Mouse (Mus musculus): ENCODE data around the gene Fam163b. TPM values are rescaled to one million over a fixed set of nuclear protein-coding genes. Genes with fewer than 3 reads are reported as not detected.

Gene Fam163b
- polyA plus RNA-seq, 1 experiment from 2014 or later, result 0.24 TPM

DNA sequence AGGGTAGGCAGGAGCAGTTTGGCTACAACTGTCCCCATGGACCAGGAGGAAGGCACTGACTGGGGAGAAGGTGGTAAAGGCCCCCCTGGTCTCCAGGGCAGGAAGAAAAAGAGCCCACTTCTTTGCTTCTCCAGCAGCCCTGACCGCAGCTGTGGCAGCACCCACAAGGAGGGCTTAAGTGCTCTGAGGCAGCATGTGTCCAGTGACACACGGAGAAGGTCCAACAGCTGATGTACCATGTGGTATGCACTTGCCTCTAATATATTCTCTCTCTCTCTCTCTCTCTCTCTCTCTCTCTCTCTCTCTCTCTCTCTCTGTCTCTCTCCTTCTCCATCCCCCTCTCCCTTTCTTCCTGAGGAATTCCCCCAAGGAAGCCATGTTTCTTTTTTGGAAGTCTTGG, 70.3 kb downstream of the Fam163b start, which contains the start of gene Mymk:
Gene Mymk (minus strand): TSS at position 202 of the 400 bp plus-strand sequence.
- 68% methylated on average over 2 of the region's 2 CpGs for WGBS
- no peaks in the 10 kb centered on the region for H3K9me3 ChIP-seq
- H3K9ac ChIP-seq, result peak within 1 kb of the TSS; percentile 39; the same call in 1 of the 2 replicates
- H3K4me3 ChIP-seq, result no peak within 1 kb of the TSS
- H3K4me2 ChIP-seq, result no peak within 1 kb of the TSS
- no peak for ATAC-seq (ENCODE audit: extremely low read depth, insufficient number of reproducible peaks, low FRiP score, low TSS enrichment)
- H3K36me3 ChIP-seq, result no peaks in the 10 kb centered on the region
- H3K27ac ChIP-seq (replicated peaks), result peak within 1 kb of the TSS; percentile 55
- peaks cover 34% of the 10 kb centered on the region for H3K4me1 ChIP-seq
- peaks cover 10% of the 10 kb centered on the region for H3K27me3 ChIP-seq (replicated peaks)

DNA sequence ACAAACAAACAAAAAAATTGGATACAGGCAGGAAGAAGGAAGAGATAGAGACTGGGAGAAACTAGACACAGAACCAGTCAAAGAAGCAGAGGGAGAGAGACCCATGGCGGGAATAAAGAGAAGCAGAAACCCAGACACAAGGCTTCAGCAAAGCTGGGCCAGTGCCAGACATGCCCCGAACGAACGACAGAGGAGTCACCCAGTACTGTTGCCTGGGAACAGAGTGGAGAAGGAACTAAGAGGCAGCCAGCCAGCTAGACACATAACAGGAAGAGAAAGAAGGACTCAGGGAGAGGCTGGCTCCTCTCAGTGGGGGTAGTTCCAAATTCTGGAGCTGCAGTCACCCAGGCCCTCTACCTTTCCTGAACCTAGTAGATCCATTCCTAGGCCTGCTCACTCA, 71.2 kb downstream of the Fam163b start:
- peaks cover 34% of the 10 kb centered on the region for H3K4me1 ChIP-seq
- H3K36me3 ChIP-seq, result no peaks in the 10 kb centered on the region
- H3K27me3 ChIP-seq (replicated peaks), result peaks cover 6% of the 10 kb centered on the region; the same call in 1 of the 2 replicates
- no peak overlapping the region for H3K4me2 ChIP-seq
- peak overlapping the region; percentile 55 for H3K27ac ChIP-seq (replicated peaks)
- H3K9me3 ChIP-seq, result no peaks in the 10 kb centered on the region
- H3K9ac ChIP-seq, result peak overlapping the region; percentile 39; the same call in 1 of the 2 replicates
- no peak overlapping the region for H3K4me3 ChIP-seq
- ATAC-seq (ENCODE audit: extremely low read depth, insufficient number of reproducible peaks, low FRiP score, low TSS enrichment), result no peak; the same call in 1 of the 2 replicates
- WGBS, result 4% methylated on average over 4 of the region's 4 CpGs

GRCm38 (mm10) chr2:27070247-27070813, 72.0 kb downstream of the Fam163b start:
- peaks cover 9% of the 10 kb centered on the region; the same call in 1 of the 2 replicates for H3K27me3 ChIP-seq (replicated peaks)
- WGBS, result 72% methylated on average over 2 of the region's 2 CpGs
- no peak for ATAC-seq (ENCODE audit: extremely low read depth, insufficient number of reproducible peaks, low FRiP score, low TSS enrichment)
- no peak overlapping the region for H3K9ac ChIP-seq
- peak overlapping the region; percentile 55; the same call in 1 of the 2 replicates for H3K27ac ChIP-seq (replicated peaks)
- no peak overlapping the region for H3K4me2 ChIP-seq
- H3K4me1 ChIP-seq, result peaks cover 27% of the 10 kb centered on the region
- no peak overlapping the region for H3K4me3 ChIP-seq
- no peaks in the 10 kb centered on the region for H3K36me3 ChIP-seq
- no peaks in the 10 kb centered on the region for H3K9me3 ChIP-seq

DNA sequence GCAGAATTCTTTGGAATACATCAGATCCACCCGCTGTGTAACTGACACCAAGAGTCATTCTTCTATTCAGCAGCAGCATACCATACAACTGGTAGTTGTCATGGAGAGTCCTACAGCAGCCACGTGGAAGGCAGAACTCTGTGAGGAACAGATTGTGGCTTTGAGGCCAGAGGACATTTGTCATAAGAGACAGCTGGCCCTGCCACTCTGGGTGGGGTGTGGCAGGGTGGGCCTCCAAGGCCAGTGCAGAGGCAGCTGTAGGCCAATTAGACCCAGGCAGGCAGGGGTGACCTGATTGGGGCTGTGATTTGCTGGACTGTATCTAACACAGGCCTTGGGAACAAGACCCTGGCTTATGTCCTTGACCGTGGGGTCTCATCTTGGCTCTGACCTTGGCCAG, 72.6 kb downstream of the Fam163b start:
- H3K27me3 ChIP-seq (replicated peaks), result peaks cover 9% of the 10 kb centered on the region; the same call in 1 of the 2 replicates
- no peaks in the 10 kb centered on the region for H3K36me3 ChIP-seq
- no peak overlapping the region for H3K9ac ChIP-seq
- peaks cover 20% of the 10 kb centered on the region for H3K4me1 ChIP-seq
- no peak for ATAC-seq (ENCODE audit: extremely low read depth, insufficient number of reproducible peaks, low FRiP score, low TSS enrichment)
- no peak overlapping the region for H3K4me2 ChIP-seq
- H3K9me3 ChIP-seq, result no peaks in the 10 kb centered on the region
- WGBS, result 59% methylated on average over 3 of the region's 3 CpGs
- H3K4me3 ChIP-seq, result no peak overlapping the region
- H3K27ac ChIP-seq (replicated peaks), result no peak overlapping the region

- Histone ChIP-seq H3K27me3 (replicated peaks) (peaks cover 9% of the 10 kb centered on the region; the same call in 1 of the 2 replicates), H3K4me3 (no peak overlapping the region), H3K9me3 (no peaks in the 10 kb centered on the region), H3K36me3 (no peaks in the 10 kb centered on the region), H3K4me1 (peaks cover 20% of the 10 kb centered on the region), H3K4me2 (no peak overlapping the region), H3K9ac (no peak overlapping the region), H3K27ac (replicated peaks) (no peak overlapping the region)
- no peak for ATAC-seq (ENCODE audit: extremely low read depth, insufficient number of reproducible peaks, low FRiP score, low TSS enrichment)
- 26% methylated on average over 2 of the region's 2 CpGs for WGBS
These were observed 74.3 kb downstream of the Fam163b start for GRCm38 (mm10) chr2:27067996-27068395.

DNA sequence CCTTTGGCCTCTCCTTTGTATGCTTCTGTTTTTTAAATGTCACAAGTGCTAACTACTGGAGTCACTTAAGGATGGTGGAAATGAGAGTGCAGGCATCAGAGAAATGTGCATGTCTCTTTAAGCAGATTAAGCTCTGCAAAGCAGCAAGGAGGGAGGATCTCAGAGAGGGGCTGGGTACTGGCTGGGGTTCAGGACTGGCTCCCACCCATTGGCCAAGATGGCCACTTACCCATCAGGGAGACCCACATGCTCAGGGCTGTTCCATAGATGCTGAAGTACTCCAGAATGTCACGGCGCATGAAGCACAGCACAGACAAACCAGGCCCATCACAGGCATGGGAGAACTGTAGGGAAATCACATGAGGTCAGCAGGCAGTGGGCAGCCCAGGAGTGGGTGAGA, 75.2 kb downstream of the Fam163b start:
- Histone ChIP-seq H3K27me3 (replicated peaks) (peaks cover 9% of the 10 kb centered on the region; the same call in 1 of the 2 replicates), H3K36me3 (no peaks in the 10 kb centered on the region), H3K9ac (no peak overlapping the region), H3K27ac (replicated peaks) (no peak overlapping the region), H3K4me1 (peaks cover 21% of the 10 kb centered on the region), H3K4me3 (no peak overlapping the region), H3K4me2 (no peak overlapping the region), H3K9me3 (no peaks in the 10 kb centered on the region)
- 77% methylated on average over 2 of the region's 2 CpGs for WGBS
- no peak for ATAC-seq (ENCODE audit: extremely low read depth, insufficient number of reproducible peaks, low FRiP score, low TSS enrichment)

Other genes with a start within 250 kb of the Fam163b start
- gene Surf6, start 239.6 kb downstream of the Fam163b start, polyA plus RNA-seq (2015; fragmentation: Nextera tagmentation; extraction: Ambion mirVana), result 12.8 and 13.2 TPM in 2 replicates
- gene Med22, start 231.8 kb downstream of the Fam163b start, polyA plus RNA-seq (2015; fragmentation: Nextera tagmentation; extraction: Ambion mirVana), result 37.8 and 41.2 TPM in 2 replicates
- gene Rpl7a, start 231.7 kb downstream of the Fam163b start, polyA plus RNA-seq (2015; fragmentation: Nextera tagmentation; extraction: Ambion mirVana), result 364 and 394 TPM in 2 replicates
- 31.5 and 35.6 TPM in 2 replicates for gene Surf2, start 226.1 kb downstream of the Fam163b start, polyA plus RNA-seq (2015; fragmentation: Nextera tagmentation; extraction: Ambion mirVana)
- 43.4 and 44.3 TPM in 2 replicates for gene Surf1, start 226.0 kb downstream of the Fam163b start, polyA plus RNA-seq (2015; fragmentation: Nextera tagmentation; extraction: Ambion mirVana)
- 187 and 191 TPM in 2 replicates for gene Surf4, start 208.6 kb downstream of the Fam163b start, polyA plus RNA-seq (2015; fragmentation: Nextera tagmentation; extraction: Ambion mirVana)
- 0.07 and 0.13 TPM in 2 replicates for gene Stkld1, start 208.4 kb downstream of the Fam163b start, polyA plus RNA-seq (2015; fragmentation: Nextera tagmentation; extraction: Ambion mirVana)
- gene Rexo4, start 178.1 kb downstream of the Fam163b start, polyA plus RNA-seq (2015; fragmentation: Nextera tagmentation; extraction: Ambion mirVana), result 26.3 and 27.6 TPM in 2 replicates
- 0.04 TPM in 2 replicates for gene Adamts13, start 169.1 kb downstream of the Fam163b start, polyA plus RNA-seq (2015; fragmentation: Nextera tagmentation; extraction: Ambion mirVana)
- gene Cacfd1, start 132.6 kb downstream of the Fam163b start, polyA plus RNA-seq (2015; fragmentation: Nextera tagmentation; extraction: Ambion mirVana), result 35.9 and 43.2 TPM in 2 replicates
- gene Slc2a6, start 114.5 kb downstream of the Fam163b start, polyA plus RNA-seq (2015; fragmentation: Nextera tagmentation; extraction: Ambion mirVana), result 0.18 TPM in 1 of 2 replicates, not detected in the other
- 0.41 and 1.2 TPM in 2 replicates for gene Mymk, start 70.3 kb downstream of the Fam163b start, polyA plus RNA-seq (2015; fragmentation: Nextera tagmentation; extraction: Ambion mirVana)
- 11.2 and 11.6 TPM in 2 replicates for gene Adamtsl2, start 63.1 kb downstream of the Fam163b start, polyA plus RNA-seq (2015; fragmentation: Nextera tagmentation; extraction: Ambion mirVana)
- 0.55 and 0.88 TPM in 2 replicates for gene Dbh, start 22.7 kb upstream of the Fam163b start, polyA plus RNA-seq (2015; fragmentation: Nextera tagmentation; extraction: Ambion mirVana)
- gene Sardh, start 105.8 kb upstream of the Fam163b start, polyA plus RNA-seq (2015; fragmentation: Nextera tagmentation; extraction: Ambion mirVana), result 17.3 and 18.2 TPM in 2 replicates

Measured in heart, embryonic 13.5 days (tissue).